Mouse (Mus musculus): ENCODE results near the gene Astl.

Astl gene

GRCm38 (mm10) chr2:127369703-127370376 is 31.4 kb downstream of the Astl start:
- no peak for DNase-seq

- DNase-seq = no peak
Observed at GRCm38 (mm10) chr2:127370561-127371483, 32.4 kb downstream of the Astl start.

- no peak for DNase-seq
Observed at GRCm38 (mm10) chr2:127371484-127371861, 33.0 kb downstream of the Astl start.

- DNase-seq = no peak
Observed at GRCm38 (mm10) chr2:127372082-127372481, 33.6 kb downstream of the Astl start.

GRCm38 (mm10) chr2:127374131-127374530 is 35.7 kb downstream of the Astl start:
- no peak for DNase-seq

GRCm38 (mm10) chr2:127375087-127375486 is 36.6 kb downstream of the Astl start:
- no peak for DNase-seq

- DNase-seq = no peak
Observed at GRCm38 (mm10) chr2:127375759-127376341, 37.4 kb downstream of the Astl start.

GRCm38 (mm10) chr2:127376423-127377051 is 38.1 kb downstream of the Astl start:
- DNase-seq = no peak

- DNase-seq = no peak
Observed at GRCm38 (mm10) chr2:127377942-127378610, 39.6 kb downstream of the Astl start.

GRCm38 (mm10) chr2:127378611-127378990 is 40.2 kb downstream of the Astl start:
- DNase-seq = no peak

GRCm38 (mm10) chr2:127379250-127379649 is 40.8 kb downstream of the Astl start:
- DNase-seq = no peak

- DNase-seq = no peak
Observed at GRCm38 (mm10) chr2:127383881-127384280, 45.4 kb downstream of the Astl start.

- DNase-seq = no peak
Observed at GRCm38 (mm10) chr2:127387521-127387920, 49.1 kb downstream of the Astl start.

GRCm38 (mm10) chr2:127390352-127390751 is 51.9 kb downstream of the Astl start:
- no peak for DNase-seq

- no peak for DNase-seq
Observed at GRCm38 (mm10) chr2:127390846-127391245, 52.4 kb downstream of the Astl start.

GRCm38 (mm10) chr2:127391323-127391722 is 52.9 kb downstream of the Astl start:
- no peak for DNase-seq

- no peak for DNase-seq
Observed at GRCm38 (mm10) chr2:127394606-127395161, 56.2 kb downstream of the Astl start.

GRCm38 (mm10) chr2:127398738-127399137 is 60.3 kb downstream of the Astl start:
- no peak for DNase-seq

All from right cerebral cortex, postnatal 25 days (tissue).